Mouse (Mus musculus): ENCODE measurements around the gene Lxn.

- no peak for TF ChIP-seq MAFK (IDR thresholded peaks at IDR 0.05; ENCODE audit: insufficient read depth, low read depth, low read length)
- no peak for TF ChIP-seq HCFC1 (IDR thresholded peaks at IDR 0.05; ENCODE audit: borderline replicate concordance, insufficient read depth, low read length)
Observed at GRCm38 (mm10) chr3:67463450-67464372, at the start of gene Lxn.
